Mouse (Mus musculus): Measurements from ENCODE around the gene Ccdc73. TPM values are rescaled to one million over a fixed set of nuclear protein-coding genes. Genes with fewer than 3 reads are reported as not detected.

Gene Ccdc73
- total and polyA plus RNA-seq, 3 experiments: 0.08 to 0.43 TPM; not detected in 1

GRCm38 (mm10) chr2:105023031-105023615 is 155.5 kb downstream of the Ccdc73 start:
- Histone ChIP-seq H3K9me3 (replicated peaks; ENCODE audit: insufficient read depth, low read length) (no peaks in the 10 kb centered on the region), H3K4me1 (ENCODE audit: control insufficient read depth in 1 of 2, insufficient read depth in 2 of 2, low read length in 2 of 2) (peaks cover 12 to 21% of the 10 kb centered on the region in 2 experiments), H3K27me3 (ENCODE audit: control insufficient read depth in 1 of 2, insufficient read depth in 2 of 2, low read length in 2 of 2) (no peaks in the 10 kb centered on the region), H3K79me2 (ENCODE audit: control insufficient read depth, insufficient read depth, low read length, poor library complexity) (no peaks in the 10 kb centered on the region), H3K27ac (ENCODE audit: control insufficient read depth, low read depth, low read length) (no peak overlapping the region), H3K9ac (ENCODE audit: control insufficient read depth, low read depth, low read length, poor library complexity, severe bottlenecking) (no peak overlapping the region), H3K4me3 (ENCODE audit: control insufficient read depth in 1 of 2, insufficient read depth in 1 of 2, low read depth in 2 of 2, low read length in 2 of 2) (no peak overlapping the region), H3K36me3 (ENCODE audit: control insufficient read depth in 1 of 2, insufficient read depth in 2 of 2, low read length in 2 of 2) (peaks cover 0 to 25% of the 10 kb centered on the region in 2 experiments; a peak in 2 of 4 replicates)
- no peak for DNase-seq (ENCODE audit: low read depth, low spot score)
- TF ChIP-seq HCFC1 (IDR thresholded peaks at IDR 0.05; ENCODE audit: low read depth, low read length) (no peak), GABPA (IDR thresholded peaks at IDR 0.05; ENCODE audit: low read depth, low read length) (no peak), CHD2 (IDR thresholded peaks at IDR 0.05; ENCODE audit: low read length) (no peak), USF2 (IDR thresholded peaks at IDR 0.05; ENCODE audit: borderline replicate concordance in 1 of 2, insufficient read depth in 1 of 2, low read depth in 1 of 2, low read length in 2 of 2) (no peak), ZMIZ1 (IDR thresholded peaks at IDR 0.05; ENCODE audit: low read depth, low read length) (no peak), POLR2AphosphoS5 (IDR thresholded peaks at IDR 0.05; ENCODE audit: borderline replicate concordance, low read depth, low read length) (no peak), SIN3A (IDR thresholded peaks at IDR 0.05; ENCODE audit: low read length) (0 out of 2 replicates have a peak, but pooled peaks have one; percentile 17), USF1 (IDR thresholded peaks at IDR 0.05; ENCODE audit: low read depth, low read length) (no peak), UBTF (IDR thresholded peaks at IDR 0.05; ENCODE audit: borderline replicate concordance, insufficient read depth, low read depth, low read length) (no peak), POLR2A (IDR thresholded peaks at IDR 0.05; ENCODE audit: control insufficient read depth in 1 of 2, insufficient read depth in 1 of 2, low read depth in 1 of 2, low read length in 2 of 2, poor library complexity in 1 of 2) (no peak), ZKSCAN1 (IDR thresholded peaks at IDR 0.05; ENCODE audit: low read depth, low read length) (no peak), CHD1 (IDR thresholded peaks at IDR 0.05; ENCODE audit: low read depth, low read length) (no peak), ELF1 (IDR thresholded peaks at IDR 0.05; ENCODE audit: low read depth, low read length) (no peak), EP300 (IDR thresholded peaks at IDR 0.05; ENCODE audit: low read depth in 1 of 2, low read length in 2 of 2) (peak; percentile 36 to 69), CTCF (IDR thresholded peaks at IDR 0.05 in 2 of 3, conservative IDR thresholded peaks at IDR 0.05 in 1 of 3; ENCODE audit: control insufficient read depth in 1 of 3, insufficient read depth in 1 of 3, low read depth in 2 of 3, low read length in 3 of 3, poor library complexity in 1 of 3, severe bottlenecking in 1 of 3) (no peak), GATA1 (IDR thresholded peaks at IDR 0.05; ENCODE audit: low read depth, low read length) (peak; percentile 53; the same call in 1 of the 2 replicates), NELFE (IDR thresholded peaks at IDR 0.05; ENCODE audit: low read depth, low read length) (no peak), MEF2A (IDR thresholded peaks at IDR 0.05; ENCODE audit: extremely low read depth, insufficient replicate concordance, low read depth, low read length, poor library complexity, severe bottlenecking) (no peak), MAZ (IDR thresholded peaks at IDR 0.05; ENCODE audit: low read depth, low read length) (no peak), MAFK (IDR thresholded peaks at IDR 0.05; ENCODE audit: borderline replicate concordance, low read depth, low read length) (no peak), MYB (IDR thresholded peaks at IDR 0.05; ENCODE audit: low read depth, low read length) (no peak), ZC3H11A (IDR thresholded peaks at IDR 0.05; ENCODE audit: low read depth, low read length) (no peak), MAX (IDR thresholded peaks at IDR 0.05; ENCODE audit: low read length) (no peak), TBP (IDR thresholded peaks at IDR 0.05; ENCODE audit: low read depth, low read length) (no peak), POLR2AphosphoS2 (IDR thresholded peaks at IDR 0.05; ENCODE audit: low read length) (no peak), SMC3 (IDR thresholded peaks at IDR 0.05; ENCODE audit: low read depth, low read length) (no peak), NRF1 (IDR thresholded peaks at IDR 0.05; ENCODE audit: insufficient read depth, low read depth, low read length, poor library complexity, severe bottlenecking) (no peak), RCOR1 (IDR thresholded peaks at IDR 0.05; ENCODE audit: low read depth, low read length) (peak; percentile 47; the same call in 1 of the 2 replicates), RAD21 (IDR thresholded peaks at IDR 0.05; ENCODE audit: low read depth, low read length) (no peak), KAT2A (conservative IDR thresholded peaks at IDR 0.05; ENCODE audit: low read depth, low read length) (no peak), ETS1 (IDR thresholded peaks at IDR 0.05; ENCODE audit: low read depth, low read length) (0 out of 2 replicates have a peak, but pooled peaks have one; percentile 31), TCF12 (IDR thresholded peaks at IDR 0.05; ENCODE audit: low read depth, low read length) (peak; percentile 37; the same call in 1 of the 2 replicates), JUND (IDR thresholded peaks at IDR 0.05; ENCODE audit: low read depth, low read length) (no peak), E2F4 (IDR thresholded peaks at IDR 0.05; ENCODE audit: borderline replicate concordance, low read depth, low read length) (no peak), MXI1 (IDR thresholded peaks at IDR 0.05; ENCODE audit: low read depth, low read length) (no peak; the same call in 1 of the 2 replicates), ZNF384 (IDR thresholded peaks at IDR 0.05; ENCODE audit: low read depth, low read length) (no peak), BHLHE40 (IDR thresholded peaks at IDR 0.05; ENCODE audit: borderline replicate concordance, low read depth, low read length) (no peak)

Data from MEL (cell line).